ENCODE assay signal across 31 mouse cellular contexts in the genomic region with DNA sequence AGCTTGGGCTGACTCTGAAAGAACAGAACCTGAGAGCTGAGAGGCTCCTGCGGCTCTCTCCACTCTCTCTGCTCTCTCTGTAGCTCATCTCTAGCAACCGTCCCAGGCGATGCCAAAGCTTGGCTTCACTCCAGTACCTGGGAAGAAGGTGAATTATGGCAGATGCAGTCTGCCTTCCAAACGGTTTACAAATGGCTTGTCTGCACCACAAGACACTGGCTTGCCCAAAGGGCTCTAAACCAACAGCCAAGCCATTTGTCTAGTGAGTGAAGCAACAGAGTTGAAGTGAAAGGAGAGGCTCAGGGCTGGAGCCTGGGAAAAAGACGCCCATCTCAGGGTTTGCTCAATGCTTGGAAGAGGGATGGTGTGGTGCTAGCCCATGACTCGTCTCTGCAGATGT. TPM values are rescaled to one million over a fixed set of nuclear protein-coding genes. Genes with fewer than 3 reads are reported as not detected.
DNase-seq lines count a peak whose midpoint lies in the region; ATAC-seq and TF ChIP-seq lines count a peak whose summit lies in the region.
"Had no signal": no experiment of that assay in that cellular context is flagged by ENCODE, and none has a peak within 500 bp of the region (broad histone marks: within the 10 kb centered on the region; RNA-seq: fewer than 3 reads in every experiment).

No protein-coding gene starts in this region.

- 0 out of 2 replicates have a peak, but pooled peaks cover 3% of the 10 kb centered on the region for H3K9me3 ChIP-seq in hindbrain, postnatal 0 days (ENCODE audit: low read length)
- no peaks in the 10 kb centered on the region for H3K9me3 ChIP-seq in hindbrain, embryonic 16.5 days (ENCODE audit: control insufficient read depth, low read length)
- H3K9me3 ChIP-seq: embryonic facial prominence, embryonic 13.5 days; forebrain, embryonic 10.5 days; hindbrain, embryonic 15.5 days; intestine, embryonic 15.5 days; liver, embryonic 12.5 days; neural tube, embryonic 15.5 days; stomach, embryonic 15.5 days had no signal

- peak; percentile 15 for DNase-seq in hindbrain, postnatal 0 days (ENCODE audit: low spot score)
- peak; percentile 54 for DNase-seq in adipocyte (ENCODE audit: low spot score)
- DNase-seq in cerebellum, adult 2 months = peak; percentile 33 to 51
- DNase-seq in cerebellum, postnatal 14 days = peak; percentile 64 to 70
- no peak for DNase-seq in adrenal gland, postnatal 14 days
- DNase-seq in kidney, adult 2 months = no peak
- no peak for DNase-seq in urinary bladder, postnatal 25 days (ENCODE audit: low spot score)
- DNase-seq: adrenal gland, postnatal 36 days; gastrocnemius, adult 2 months; heart, postnatal 10 days; kidney, adult 8-10 months; layer of hippocampus, adult 9-11 months; liver, postnatal 0 days; lung, postnatal 36 days; right cerebral cortex, postnatal 25 days; thymus, postnatal 14 days had no signal

- 61% methylated on average over 6 of the region's 6 CpGs for WGBS in hindbrain, postnatal 0 days
- WGBS in hindbrain, embryonic 16.5 days = 65% methylated on average over 6 of the region's 6 CpGs
- 25% methylated on average over 6 of the region's 6 CpGs for WGBS in cerebellum, adult 2 months
- WGBS in kidney, adult 2 months = 67% methylated on average over 6 of the region's 6 CpGs

- no peak overlapping the region for H3K4me3 ChIP-seq in hindbrain, postnatal 0 days (ENCODE audit: low read length)
- no peak overlapping the region for H3K4me3 ChIP-seq in hindbrain, embryonic 16.5 days (ENCODE audit: low read length)
- H3K4me3 ChIP-seq in cerebellum, adult 2 months (replicated peaks; ENCODE audit: insufficient read depth, low read depth, low read length) = no peak overlapping the region
- H3K4me3 ChIP-seq in kidney, adult 2 months (ENCODE audit: insufficient read depth, low read depth, low read length) = no peak overlapping the region
- H3K4me3 ChIP-seq: embryonic facial prominence, embryonic 13.5 days; forebrain, embryonic 10.5 days; forebrain, embryonic 15.5 days; gastrocnemius, adult 2 months; heart, embryonic 13.5 days; hindbrain, embryonic 10.5 days; hindbrain, embryonic 15.5 days; intestine, embryonic 15.5 days; liver, embryonic 12.5 days; midbrain, embryonic 13.5 days; neural tube, embryonic 15.5 days; stomach, embryonic 15.5 days had no signal

- no peak overlapping the region for H3K9ac ChIP-seq in hindbrain, postnatal 0 days (replicated peaks; ENCODE audit: low read length)
- no peak overlapping the region for H3K9ac ChIP-seq in hindbrain, embryonic 16.5 days (ENCODE audit: low read depth, low read length)
- H3K9ac ChIP-seq: embryonic facial prominence, embryonic 13.5 days; forebrain, embryonic 15.5 days; heart, embryonic 13.5 days; hindbrain, embryonic 15.5 days; intestine, embryonic 15.5 days; liver, embryonic 12.5 days; liver, postnatal 0 days; midbrain, embryonic 13.5 days; neural tube, embryonic 15.5 days; stomach, embryonic 15.5 days had no signal

- H3K36me3 ChIP-seq in hindbrain, postnatal 0 days (ENCODE audit: insufficient read depth, low read length) = no peaks in the 10 kb centered on the region
- no peaks in the 10 kb centered on the region for H3K36me3 ChIP-seq in hindbrain, embryonic 16.5 days (ENCODE audit: control insufficient read depth, insufficient read depth, low read length)
- H3K36me3 ChIP-seq in kidney, adult 2 months (ENCODE audit: control insufficient read depth, insufficient read depth, low read length) = no peaks in the 10 kb centered on the region
- H3K36me3 ChIP-seq: embryonic facial prominence, embryonic 13.5 days; forebrain, embryonic 10.5 days; forebrain, embryonic 15.5 days; heart, embryonic 13.5 days; hindbrain, embryonic 10.5 days; hindbrain, embryonic 15.5 days; intestine, embryonic 15.5 days; liver, embryonic 12.5 days; midbrain, embryonic 13.5 days; neural tube, embryonic 15.5 days; stomach, embryonic 15.5 days had no signal

- H3K4me2 ChIP-seq in hindbrain, postnatal 0 days (ENCODE audit: low read depth, low read length) = no peak overlapping the region
- H3K4me2 ChIP-seq in hindbrain, embryonic 16.5 days (ENCODE audit: low read length) = no peak overlapping the region
- H3K4me2 ChIP-seq: embryonic facial prominence, embryonic 13.5 days; forebrain, embryonic 15.5 days; heart, embryonic 13.5 days; hindbrain, embryonic 15.5 days; intestine, embryonic 15.5 days; liver, embryonic 12.5 days; midbrain, embryonic 13.5 days; neural tube, embryonic 15.5 days; stomach, embryonic 15.5 days had no signal

- no peak for TF ChIP-seq POLR2A in cerebellum, adult 2 months (IDR thresholded peaks at IDR 0.05; ENCODE audit: borderline replicate concordance, insufficient read depth, low read length)
- TF ChIP-seq POLR2A in kidney, adult 2 months (IDR thresholded peaks at IDR 0.05; ENCODE audit: low read depth, low read length) = no peak

- H3K27ac ChIP-seq in hindbrain, postnatal 0 days = no peak overlapping the region
- no peak overlapping the region for H3K27ac ChIP-seq in hindbrain, embryonic 16.5 days (ENCODE audit: low read depth, low read length)
- H3K27ac ChIP-seq in cerebellum, adult 2 months (ENCODE audit: insufficient read depth, low read length) = no peak overlapping the region
- no peak overlapping the region for H3K27ac ChIP-seq in kidney, adult 2 months (ENCODE audit: insufficient read depth, low read depth, low read length)
- H3K27ac ChIP-seq: embryonic facial prominence, embryonic 13.5 days; forebrain, embryonic 10.5 days; forebrain, embryonic 15.5 days; gastrocnemius, adult 2 months; heart, embryonic 13.5 days; hindbrain, embryonic 10.5 days; hindbrain, embryonic 15.5 days; intestine, embryonic 15.5 days; kidney, postnatal 0 days; liver, embryonic 12.5 days; midbrain, embryonic 13.5 days; neural tube, embryonic 15.5 days; stomach, embryonic 15.5 days had no signal

- ATAC-seq in hindbrain, postnatal 0 days = no peak
- no peak for ATAC-seq in hindbrain, embryonic 16.5 days
- ATAC-seq: forebrain, embryonic 15.5 days; intestine, embryonic 15.5 days; liver, embryonic 12.5 days; liver, postnatal 0 days; midbrain, embryonic 13.5 days had no signal

- no peaks in the 10 kb centered on the region for H3K4me1 ChIP-seq in hindbrain, postnatal 0 days (ENCODE audit: insufficient read depth, low read length)
- H3K4me1 ChIP-seq in hindbrain, embryonic 16.5 days (ENCODE audit: control insufficient read depth, insufficient read depth, low read depth, low read length) = no peaks in the 10 kb centered on the region
- H3K4me1 ChIP-seq in cerebellum, adult 2 months (ENCODE audit: control insufficient read depth, insufficient read depth, low read length) = no peaks in the 10 kb centered on the region
- no peaks in the 10 kb centered on the region for H3K4me1 ChIP-seq in kidney, adult 2 months (ENCODE audit: control insufficient read depth, insufficient read depth, low read length)
- H3K4me1 ChIP-seq: forebrain, embryonic 15.5 days; hindbrain, embryonic 15.5 days; stomach, embryonic 15.5 days had no signal

- H3K27me3 ChIP-seq in hindbrain, postnatal 0 days (ENCODE audit: insufficient read depth, low read length) = no peaks in the 10 kb centered on the region
- no peaks in the 10 kb centered on the region for H3K27me3 ChIP-seq in hindbrain, embryonic 16.5 days (replicated peaks; ENCODE audit: control insufficient read depth, insufficient read depth, low read length)
- H3K27me3 ChIP-seq in cerebellum, adult 2 months (ENCODE audit: control insufficient read depth, insufficient read depth, low read length) = no peaks in the 10 kb centered on the region; the same call in 1 of the 2 replicates
- no peaks in the 10 kb centered on the region for H3K27me3 ChIP-seq in kidney, adult 2 months (replicated peaks; ENCODE audit: control insufficient read depth, insufficient read depth, low read length)
- H3K27me3 ChIP-seq: embryonic facial prominence, embryonic 13.5 days; forebrain, embryonic 15.5 days; hindbrain, embryonic 15.5 days; intestine, embryonic 15.5 days; liver, embryonic 12.5 days; neural tube, embryonic 15.5 days; stomach, embryonic 15.5 days had no signal

- no peak for TF ChIP-seq CTCF in hindbrain, postnatal 0 days (IDR thresholded peaks at IDR 0.05; ENCODE audit: low read depth)
- no peak for TF ChIP-seq CTCF in cerebellum, adult 2 months (IDR thresholded peaks at IDR 0.05; ENCODE audit: borderline replicate concordance, insufficient read depth, low read depth, low read length)
- no peak for TF ChIP-seq CTCF in kidney, adult 2 months (conservative IDR thresholded peaks at IDR 0.05; ENCODE audit: insufficient read depth, insufficient read length, low read depth, low read length)

RNA-seq across cellular contexts. Expression of gene Lnx1, which starts 25.5 kb away (rescaled TPM):
- total RNA-seq in hindbrain, postnatal 0 days (2014; rRNA removed) = 32.0 and 35.5 TPM in 2 replicates
- polyA plus RNA-seq in hindbrain, postnatal 0 days (2015; fragmentation: Nextera tagmentation; extraction: Ambion mirVana) = 17.8 and 19.1 TPM in 2 replicates
- polyA plus RNA-seq in hindbrain, embryonic 16.5 days (2015; fragmentation: Nextera tagmentation; extraction: Ambion mirVana) = 15.9 and 20.9 TPM in 2 replicates
- 31.0 and 31.8 TPM in 2 replicates for polyA plus RNA-seq in cerebellum, adult 2 months (2012; rRNA removed)
- 5.6 and 7.5 TPM in 2 replicates for total RNA-seq in adrenal gland, postnatal 14 days (2021)
- polyA plus RNA-seq in kidney, adult 2 months (2012; rRNA removed) = 6.1 and 7.4 TPM in 2 replicates
- total RNA-seq: megakaryocyte, adult 5-6 weeks; MEL had no signal

Comparison
In these comparisons a context has a peak if more than half of its experiments do, and no peak if none do; other contexts are left out.
1. DNase-seq: peak in hindbrain, postnatal 0 days (single experiment), adipocyte (single experiment), cerebellum, adult 2 months (2 of 2) and cerebellum, postnatal 14 days (2 of 2); none in adrenal gland, postnatal 14 days (single experiment), kidney, adult 2 months (single experiment) and urinary bladder, postnatal 25 days (single experiment).